Mouse (Mus musculus): ENCODE data around the gene Rrp7a.
A peak's percentile ranks its signal among the peaks of the same experiment; 100 is the strongest.

Rrp7a gene

DNA sequence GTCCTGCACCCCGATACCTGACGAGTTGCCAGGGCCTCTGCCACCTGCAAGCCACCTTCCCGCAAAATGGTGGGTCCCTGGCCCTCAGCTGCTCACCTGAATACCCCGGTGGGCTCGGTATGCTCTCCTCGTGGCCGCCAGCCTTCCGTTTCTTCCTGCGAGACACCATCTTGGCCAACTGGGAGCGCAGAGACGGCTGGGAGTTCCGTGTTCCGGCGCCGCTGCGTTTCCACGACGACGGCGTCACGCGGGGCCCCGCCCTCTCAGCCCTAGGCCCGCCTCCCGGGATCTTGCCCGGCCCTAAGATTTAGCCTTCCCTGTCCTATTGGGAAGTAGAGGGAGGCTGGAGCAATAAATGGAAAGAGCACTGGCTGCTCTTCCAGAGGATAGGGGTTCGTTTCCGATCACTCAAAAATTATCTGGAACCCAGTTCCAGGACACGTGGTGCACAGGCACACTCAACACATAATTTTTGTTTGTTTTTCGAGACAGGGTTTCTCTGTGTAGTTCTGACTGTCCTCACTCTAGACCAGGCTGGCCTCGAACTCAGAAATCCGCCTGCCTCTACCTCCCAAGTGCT lies at the start of gene Rrp7a:
Gene Rrp7a, minus strand, starts transcription at position 236 of the 580 bp plus-strand sequence.
- peak; percentile 94 to 96 for DNase-seq

GRCm38 (mm10) chr15:83171712-83172481 lies 49.3 kb upstream of the Rrp7a start:
- DNase-seq = peak; percentile 98

GRCm38 (mm10) chr15:83170956-83171659 lies 48.5 kb upstream of the Rrp7a start:
- DNase-seq = peak in 1 of 2 experiments; percentile 38

DNA sequence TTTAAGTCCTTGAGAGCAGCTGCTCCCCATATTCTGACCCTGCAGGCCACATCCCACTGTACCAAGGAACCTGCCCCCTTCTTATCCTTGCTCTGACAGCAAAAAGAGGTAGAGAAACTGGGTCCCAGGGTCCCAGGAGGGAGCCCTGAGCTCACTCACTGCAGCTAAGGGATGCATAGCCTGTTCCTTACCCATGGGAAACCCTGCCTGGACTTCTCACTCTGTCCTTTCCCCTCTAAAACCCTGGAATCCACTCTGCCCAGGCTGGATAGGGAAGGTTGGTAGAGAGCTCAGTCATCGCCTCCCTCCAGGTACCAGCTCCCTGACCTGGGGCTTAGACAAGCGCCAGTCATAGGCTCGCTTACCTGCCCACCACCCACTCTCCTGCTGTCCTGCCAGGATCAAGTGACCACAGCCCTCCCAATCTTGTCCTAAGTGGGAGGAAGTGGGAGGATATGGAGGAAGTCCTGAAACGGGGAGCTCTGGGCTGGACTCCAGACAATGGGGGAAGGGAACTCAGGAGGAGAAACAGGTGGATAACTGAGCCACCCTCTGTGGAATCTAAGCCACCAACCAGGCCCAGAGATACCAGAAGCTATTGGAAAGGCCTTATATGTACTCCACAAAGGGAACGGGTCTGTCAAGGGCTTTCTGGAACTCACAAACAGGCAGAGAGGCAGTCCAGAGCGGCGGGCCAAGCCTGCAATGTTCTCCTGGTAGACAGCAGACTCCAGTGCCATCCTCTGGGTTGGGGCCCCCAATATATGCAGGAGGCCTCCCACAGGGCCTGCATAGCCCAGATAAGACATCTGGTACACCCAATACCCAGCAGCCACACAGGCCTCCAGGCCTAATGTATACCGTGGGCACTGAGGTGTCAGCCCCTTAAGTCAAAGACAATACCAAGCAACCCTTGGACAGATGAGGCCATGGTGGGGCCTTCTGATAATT lies 47.4 kb upstream of the Rrp7a start:
- no peak for DNase-seq

DNA sequence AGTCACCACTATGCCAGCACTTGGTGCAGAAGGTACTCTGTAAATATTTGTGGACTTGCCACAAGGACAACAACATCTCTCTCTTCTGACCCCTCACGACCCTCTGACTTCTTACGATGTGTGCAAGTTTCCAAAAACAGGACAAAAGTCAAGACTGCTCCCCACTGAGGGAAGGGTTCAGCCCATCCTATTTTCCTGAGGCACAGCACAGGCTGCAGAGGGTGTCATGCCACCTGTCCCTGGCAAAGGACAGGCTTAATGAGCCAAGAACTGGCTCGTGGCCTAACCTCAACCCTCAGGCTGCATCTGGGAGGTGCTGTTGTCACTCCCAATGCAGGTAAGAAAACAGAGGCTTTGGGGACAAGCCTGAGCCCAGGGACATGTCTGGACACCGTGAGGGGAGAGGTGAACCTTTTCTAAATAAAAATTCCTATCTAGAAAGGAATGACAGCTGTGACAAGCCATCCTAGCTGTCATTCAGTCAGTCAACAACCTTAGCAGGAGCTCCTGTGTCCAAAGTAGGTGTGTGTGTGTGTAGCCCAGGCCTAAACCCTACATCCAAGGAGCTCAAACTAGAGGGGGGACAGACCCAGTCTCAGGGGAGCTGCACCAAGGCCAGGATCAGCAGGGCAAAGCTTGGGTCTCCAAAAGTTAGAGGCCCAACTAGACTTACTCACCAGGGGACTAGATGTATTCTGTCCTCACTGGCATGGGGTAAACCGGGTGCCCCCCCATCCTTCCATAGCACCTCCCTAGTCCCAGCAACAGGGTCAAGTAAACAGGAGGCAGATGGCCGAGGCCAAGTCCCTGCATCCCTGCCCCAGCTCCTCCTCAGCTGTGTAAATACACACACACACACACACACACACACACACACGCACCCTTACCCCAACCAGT lies 46.5 kb upstream of the Rrp7a start:
- peak; percentile 56 to 57 for DNase-seq

GRCm38 (mm10) chr15:83168311-83168710 lies 45.7 kb upstream of the Rrp7a start:
- no peak for DNase-seq

DNA sequence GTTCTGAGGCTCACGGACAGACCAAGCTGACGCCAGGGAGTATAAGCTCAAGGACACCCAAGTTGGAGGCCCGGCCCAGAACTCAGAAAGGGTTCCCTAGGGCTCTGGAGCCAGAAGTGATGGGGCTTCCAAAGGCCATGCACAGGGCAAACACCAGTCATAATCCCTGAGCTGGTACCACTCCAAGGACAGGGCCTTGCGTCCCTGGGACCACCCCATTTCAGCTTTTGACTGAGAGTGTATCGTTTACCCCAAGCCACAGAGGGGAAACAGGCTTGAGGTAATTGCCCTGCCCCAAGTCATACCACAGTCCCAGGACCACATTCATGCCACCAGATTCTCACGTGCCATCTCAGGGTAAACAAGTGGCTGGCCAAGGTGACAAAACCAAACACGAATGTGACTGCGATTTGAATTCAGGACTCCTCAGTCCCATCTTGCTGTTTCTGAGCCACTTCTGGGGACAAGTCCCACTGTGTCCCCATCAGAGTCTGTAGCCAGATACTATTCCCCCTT lies 45.0 kb upstream of the Rrp7a start:
- DNase-seq = no peak

DNA sequence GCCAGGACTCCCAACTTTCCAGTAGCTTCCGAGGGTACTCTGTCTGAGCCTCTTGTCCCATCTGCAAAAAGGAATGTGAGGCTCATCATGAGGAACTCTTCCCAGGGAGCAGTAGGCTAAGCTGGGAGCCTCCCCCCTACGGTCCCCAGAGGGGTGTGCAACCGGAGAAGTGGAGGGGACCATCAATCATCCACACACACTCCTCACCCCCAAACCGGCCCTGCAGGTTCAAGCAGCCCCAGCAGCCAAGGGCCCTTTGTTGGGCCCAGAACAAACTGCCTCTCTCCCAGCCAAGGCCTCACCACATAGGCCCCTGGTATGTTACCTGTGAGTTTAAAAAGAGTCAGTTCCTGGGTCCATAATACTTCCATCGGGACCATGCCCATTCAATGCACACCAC lies 44.5 kb upstream of the Rrp7a start:
- DNase-seq = peak in 1 of 2 experiments; percentile 1

DNA sequence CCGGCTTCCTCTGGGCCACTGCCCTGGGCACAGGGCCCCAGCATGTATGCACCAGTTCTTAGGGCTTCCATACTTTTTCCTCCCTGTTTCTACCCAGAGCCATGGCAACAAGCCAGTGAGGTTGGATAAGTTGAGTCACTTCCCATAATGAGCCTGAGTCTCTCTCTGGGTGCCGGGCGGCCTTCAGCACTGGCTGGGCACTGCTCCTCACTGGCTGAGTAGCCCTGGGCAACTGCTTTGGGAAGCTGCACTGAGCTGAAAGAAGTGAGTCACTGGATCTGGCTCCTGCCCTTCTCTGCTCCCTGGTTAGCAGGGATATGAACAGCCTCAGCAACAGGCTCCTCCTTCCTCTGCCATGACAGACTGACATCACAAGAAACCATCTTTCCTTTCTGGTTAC lies 44.0 kb upstream of the Rrp7a start:
- peak in 1 of 2 experiments; percentile 37 for DNase-seq

DNA sequence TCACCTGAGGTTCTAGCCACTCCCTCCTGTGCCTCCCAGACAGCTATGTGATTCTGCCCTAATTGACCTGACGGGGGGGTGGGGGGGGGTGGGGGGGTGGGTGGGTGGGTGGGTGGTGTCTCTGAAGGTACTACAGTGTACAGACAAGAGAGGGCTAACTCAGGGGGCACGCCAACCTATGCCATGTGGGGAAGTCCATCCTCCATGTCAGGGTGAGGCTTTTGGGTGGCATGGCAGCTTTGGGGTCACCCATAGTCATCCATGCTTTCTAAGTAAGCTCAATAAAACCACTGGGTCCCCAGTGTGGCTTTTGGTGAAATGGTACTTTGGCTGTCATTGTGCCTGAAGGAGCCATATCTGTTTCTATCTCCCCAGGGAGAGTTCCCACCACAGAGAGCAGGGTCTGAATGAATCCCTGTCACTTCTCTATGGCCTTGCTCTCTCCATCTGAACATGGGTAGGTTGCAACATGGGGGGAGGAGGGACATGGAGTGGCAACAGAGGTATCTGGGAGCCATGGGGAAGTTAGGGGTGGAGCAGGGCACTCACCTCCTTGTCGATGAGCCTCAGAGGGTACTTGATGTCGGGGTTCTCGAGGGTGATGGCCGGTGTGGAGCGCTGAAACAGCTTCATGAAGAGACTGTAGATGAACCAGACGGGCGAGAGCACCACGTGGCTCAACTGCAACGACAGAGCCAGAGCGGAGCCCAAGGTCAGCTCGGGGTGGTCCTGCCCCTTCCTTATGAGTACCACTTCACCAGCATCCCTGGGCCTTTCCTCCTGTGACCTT lies 43.1 kb upstream of the Rrp7a start:
- DNase-seq = peak in 1 of 2 experiments; percentile 1

DNA sequence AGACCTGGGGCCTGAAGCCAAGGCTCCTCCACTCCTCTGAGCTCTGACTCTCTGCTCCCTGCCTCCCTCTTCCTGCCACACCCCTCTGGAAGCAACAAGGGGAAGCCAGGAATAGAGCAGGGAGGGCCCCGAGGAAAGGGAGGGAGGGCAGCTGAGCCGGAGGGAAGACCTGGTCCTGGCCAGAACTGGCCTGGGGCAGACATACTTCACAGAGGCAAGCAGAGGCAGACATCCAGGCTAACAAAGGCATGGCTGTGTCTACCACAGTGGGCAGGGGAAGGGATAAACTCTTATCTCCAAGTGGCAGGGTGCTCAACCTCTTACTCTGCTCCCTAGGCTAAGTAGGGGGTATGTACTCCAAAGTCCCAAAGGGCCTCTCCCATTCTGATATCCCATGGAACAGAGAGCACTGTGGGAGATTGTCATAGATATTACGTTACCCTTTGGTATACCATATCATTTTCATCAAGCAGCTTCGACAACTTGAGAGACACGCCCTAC lies 42.4 kb upstream of the Rrp7a start:
- DNase-seq = no peak

DNA sequence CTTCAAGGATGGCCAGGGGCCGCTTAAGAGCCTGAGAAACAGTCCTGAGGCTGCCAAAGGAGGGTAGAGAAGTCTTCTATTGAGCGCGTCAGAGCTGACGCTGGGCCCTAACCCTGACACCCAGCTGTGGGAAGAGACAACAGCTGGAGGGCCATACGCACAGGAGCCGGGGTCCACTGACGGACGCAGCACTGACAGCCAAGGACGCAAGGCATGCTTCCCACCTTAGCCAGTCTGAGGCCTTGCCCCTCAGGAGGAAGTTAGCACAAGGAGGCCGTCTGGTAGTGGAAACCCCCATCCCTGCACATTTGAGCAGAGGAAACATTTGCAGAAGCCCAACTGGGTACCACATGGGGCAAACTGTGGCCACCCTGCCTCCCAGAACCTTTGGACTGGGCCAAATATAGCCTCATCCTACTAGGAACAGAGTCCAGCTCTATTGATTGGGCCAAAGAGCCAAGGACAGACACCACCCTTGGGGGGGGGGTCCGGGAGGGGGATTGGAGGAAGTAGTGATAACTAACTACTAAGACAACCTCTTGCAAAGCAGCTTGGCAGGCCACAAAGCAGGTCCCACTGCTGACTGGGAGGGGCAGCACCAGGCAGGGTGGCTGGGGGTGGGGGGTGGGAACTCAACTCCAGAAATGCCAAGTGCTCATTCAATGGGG lies 40.4 kb upstream of the Rrp7a start:
- no peak for DNase-seq

GRCm38 (mm10) chr15:83162001-83162400 lies 39.4 kb upstream of the Rrp7a start:
- no peak for DNase-seq

DNA sequence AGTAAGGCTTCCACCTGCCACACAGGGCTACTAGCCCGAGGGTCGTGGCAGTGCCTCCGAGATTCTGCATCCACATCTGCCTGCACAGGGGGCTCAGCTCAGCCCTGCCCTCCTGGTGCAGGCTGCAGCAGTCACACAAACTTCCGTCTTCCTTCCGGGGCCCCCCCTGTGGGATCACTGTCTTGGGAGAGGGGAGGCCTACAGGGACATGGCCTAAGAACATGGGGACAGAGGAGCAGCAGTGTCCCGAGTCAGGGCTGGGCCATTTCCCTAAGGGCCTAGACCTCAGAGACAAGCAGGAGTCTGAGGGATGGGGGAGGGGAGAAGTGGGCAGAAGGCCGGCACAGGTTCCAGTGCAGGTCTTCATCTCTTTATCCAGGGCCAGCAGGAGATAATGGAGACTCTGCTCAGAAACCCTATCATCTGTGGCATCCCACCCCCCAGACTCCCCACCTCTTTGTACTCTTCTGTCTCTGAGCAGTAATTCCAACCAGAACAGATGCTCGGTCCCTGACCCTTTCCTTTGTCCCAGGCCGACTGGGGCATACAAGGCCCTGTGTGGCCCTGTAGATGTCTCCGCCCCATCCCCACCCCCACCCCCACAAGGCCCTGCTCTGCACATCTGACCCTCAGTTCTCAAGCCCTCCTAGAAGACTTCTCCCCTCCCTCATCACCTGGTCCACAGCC lies 38.6 kb upstream of the Rrp7a start:
- DNase-seq = no peak

- no peak for DNase-seq
Measured at GRCm38 (mm10) chr15:83160561-83160960, 38.0 kb upstream of the Rrp7a start.

DNA sequence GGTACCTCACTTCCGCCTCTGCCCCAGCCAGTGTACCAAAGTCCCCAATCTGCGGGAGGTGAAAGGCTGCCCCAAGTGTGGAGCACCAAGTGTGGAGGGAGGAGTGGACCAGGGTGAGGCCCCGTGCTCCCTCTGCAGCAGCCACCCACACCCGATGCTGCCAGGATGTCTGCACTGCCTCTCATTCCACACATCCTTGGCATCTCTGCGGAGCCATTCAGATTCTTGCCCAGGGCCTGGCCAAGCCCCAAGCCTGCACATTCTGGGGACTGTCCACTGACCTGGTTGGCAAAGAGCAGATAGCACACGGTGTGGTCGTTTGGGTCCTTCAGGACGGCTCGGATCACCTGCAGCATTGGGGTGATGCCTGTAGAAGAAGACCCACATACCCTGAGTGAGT lies 37.2 kb upstream of the Rrp7a start:
- DNase-seq = no peak

GRCm38 (mm10) chr15:83158587-83159160 lies 36.1 kb upstream of the Rrp7a start:
- DNase-seq = no peak

DNA sequence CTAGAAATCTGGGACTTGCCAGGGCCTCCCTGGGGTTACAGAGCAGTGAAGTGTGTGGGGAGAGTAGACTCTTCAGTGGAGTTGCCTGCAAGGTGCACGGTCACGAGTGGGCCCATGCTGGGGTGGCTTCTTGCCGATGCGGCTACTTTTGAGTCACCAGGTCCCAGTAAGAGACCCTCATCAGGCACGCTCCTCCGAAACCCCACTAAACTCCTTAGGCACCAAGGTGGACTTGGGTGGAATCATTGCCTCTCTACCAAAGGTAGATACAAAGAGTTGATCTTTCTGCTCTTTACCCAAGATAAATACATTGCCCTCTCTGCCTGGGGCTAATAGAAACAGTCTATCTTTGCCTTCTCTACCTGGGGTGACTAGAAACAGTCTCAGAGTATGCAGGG lies 35.1 kb upstream of the Rrp7a start:
- DNase-seq = no peak
